Mouse (Mus musculus): ENCODE data around the gene Slc37a4. TPM values are rescaled to one million over a fixed set of nuclear protein-coding genes. Genes with fewer than 3 reads are reported as not detected.
"Not testable (repeated sequence)": the region's sequence is repeated elsewhere in the genome, so short reads cannot be mapped to it uniquely, and the experiment has no call there.

Gene Slc37a4
- polyA plus RNA-seq, 1 experiment: 19.2 TPM

- Histone ChIP-seq H3K4me1 (ENCODE audit: control insufficient read depth, insufficient read depth, insufficient read length, low read length) (no peaks in the 10 kb centered on the region), H3K4me3 (ENCODE audit: insufficient read depth, low read depth, low read length) (no peak overlapping the region), H3K27ac (replicated peaks; ENCODE audit: low read depth, low read length) (no peak overlapping the region)
Measured at GRCm38 (mm10) chr9:44410647-44411336, 14.1 kb downstream of the Slc37a4 start.

- Histone ChIP-seq H3K4me1 (ENCODE audit: control insufficient read depth, insufficient read depth, insufficient read length, low read length) (no peaks in the 10 kb centered on the region), H3K27ac (replicated peaks; ENCODE audit: low read depth, low read length) (no peak overlapping the region), H3K4me3 (ENCODE audit: insufficient read depth, low read depth, low read length) (no peak overlapping the region)
Measured at GRCm38 (mm10) chr9:44411601-44412130, 15.0 kb downstream of the Slc37a4 start.

DNA sequence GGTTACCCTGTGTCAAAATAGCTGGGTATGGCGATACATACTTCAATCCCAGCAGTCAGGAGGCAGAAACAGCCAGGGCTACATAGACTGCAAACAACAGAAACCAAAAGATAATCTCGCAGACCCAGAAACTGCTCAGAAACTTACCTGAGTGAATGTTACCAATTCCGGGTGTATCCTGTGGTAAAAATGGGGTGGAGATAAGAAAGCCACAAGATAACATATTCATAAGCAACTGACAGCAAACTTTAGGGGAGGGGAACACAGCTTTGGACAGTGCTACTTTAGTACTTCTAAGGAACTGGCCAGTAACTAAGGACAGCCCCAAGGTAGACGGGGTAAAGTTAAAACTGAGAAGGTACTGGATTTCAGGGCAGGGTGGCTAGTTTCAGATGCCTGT is 15.7 kb downstream of the Slc37a4 start:
- H3K4me1 ChIP-seq (ENCODE audit: control insufficient read depth, insufficient read depth, insufficient read length, low read length): no peaks in the 10 kb centered on the region
- H3K27ac ChIP-seq (replicated peaks; ENCODE audit: low read depth, low read length): no peak overlapping the region
- no peak overlapping the region for H3K4me3 ChIP-seq (ENCODE audit: insufficient read depth, low read depth, low read length)

DNA sequence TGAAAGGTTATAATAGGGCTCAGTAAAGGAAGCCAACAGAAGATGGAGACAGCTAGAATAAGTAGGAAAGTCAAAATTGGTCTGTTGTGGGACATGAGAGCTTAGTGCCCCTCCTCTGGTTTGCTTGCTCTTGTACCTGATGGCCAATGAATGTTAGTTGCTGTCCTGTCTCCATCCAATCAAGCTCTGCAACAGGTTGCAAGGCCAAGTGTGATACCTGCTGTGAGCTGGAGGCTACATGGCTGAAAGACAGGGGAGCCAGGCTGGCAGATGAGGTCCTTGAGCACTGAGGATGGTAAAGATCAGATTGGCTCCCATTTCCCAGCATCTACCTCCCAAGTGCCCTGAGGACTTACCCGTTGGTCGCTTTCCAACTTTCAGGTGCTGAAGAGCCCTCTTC is 16.1 kb downstream of the Slc37a4 start:
- no peak overlapping the region for H3K27ac ChIP-seq (replicated peaks; ENCODE audit: low read depth, low read length)
- H3K4me3 ChIP-seq (ENCODE audit: insufficient read depth, low read depth, low read length): no peak overlapping the region
- H3K4me1 ChIP-seq (ENCODE audit: control insufficient read depth, insufficient read depth, insufficient read length, low read length): no peaks in the 10 kb centered on the region

DNA sequence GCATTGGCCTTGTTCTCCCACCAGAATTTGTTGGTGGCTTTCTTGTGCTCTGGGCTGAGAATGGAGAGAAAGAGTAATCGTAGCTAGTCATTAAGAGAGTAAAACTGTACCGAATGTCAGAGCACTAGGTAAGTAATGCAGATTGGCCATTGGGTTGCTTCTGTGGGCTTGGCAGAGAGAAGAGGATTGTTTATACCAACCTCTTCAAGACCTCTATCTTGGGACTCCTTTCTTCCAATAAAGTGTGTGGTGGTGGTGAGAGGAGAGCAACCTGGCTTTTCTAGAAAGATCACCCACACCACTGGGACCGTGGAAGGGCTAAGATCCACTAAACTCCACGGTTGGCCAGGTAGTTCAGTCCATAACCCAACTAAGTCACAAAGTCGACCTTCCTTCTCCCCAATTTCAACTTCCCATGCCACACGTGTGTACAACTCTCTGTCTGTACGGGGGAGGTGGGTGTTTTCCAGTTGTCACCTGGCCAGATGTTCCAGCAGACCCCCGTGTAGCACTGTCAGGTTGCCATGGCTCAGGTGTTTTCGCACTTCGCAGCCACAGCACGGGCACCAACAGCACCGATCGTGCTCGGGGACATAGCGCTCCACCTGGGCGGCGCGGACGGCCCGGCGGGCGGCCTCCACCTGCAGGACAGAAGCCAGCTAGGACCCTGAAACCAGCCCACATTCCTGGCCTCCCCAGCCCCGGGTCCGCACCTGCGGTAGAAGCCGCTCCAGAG is 20.7 kb downstream of the Slc37a4 start:
- Histone ChIP-seq H3K4me3 (ENCODE audit: insufficient read depth, low read depth, low read length) (peak overlapping the region; percentile 84), H3K4me1 (ENCODE audit: control insufficient read depth, insufficient read depth, insufficient read length, low read length) (no peaks in the 10 kb centered on the region), H3K27ac (replicated peaks; ENCODE audit: low read depth, low read length) (peak overlapping the region; percentile 18; the same call in 1 of the 2 replicates)

DNA sequence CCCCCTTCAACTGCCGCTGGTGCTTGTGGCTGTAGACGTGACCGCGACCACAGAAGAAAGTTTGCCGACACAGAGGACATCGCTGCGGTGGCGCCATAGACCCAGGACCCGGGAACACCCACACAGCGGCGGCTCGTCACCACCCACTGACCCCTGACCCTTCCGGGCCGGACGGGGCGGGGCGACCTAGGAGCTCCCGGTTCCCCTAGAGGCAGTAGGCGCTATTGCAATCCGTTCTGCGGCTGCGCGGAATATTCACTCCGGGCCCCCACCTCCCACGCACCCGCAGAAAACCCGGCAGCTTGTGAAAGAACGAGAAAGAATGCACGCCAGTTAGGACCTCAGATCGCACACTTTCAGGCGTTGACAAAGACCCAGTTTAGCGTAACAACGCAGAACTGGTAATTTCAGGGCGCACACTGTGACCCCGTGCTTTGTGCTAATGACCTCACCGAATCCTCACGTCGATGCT is 21.3 kb downstream of the Slc37a4 start:
- no peaks in the 10 kb centered on the region for H3K4me1 ChIP-seq (ENCODE audit: control insufficient read depth, insufficient read depth, insufficient read length, low read length)
- H3K27ac ChIP-seq (replicated peaks; ENCODE audit: low read depth, low read length): peak overlapping the region; percentile 85
- peak overlapping the region; percentile 84 for H3K4me3 ChIP-seq (ENCODE audit: insufficient read depth, low read depth, low read length)

DNA sequence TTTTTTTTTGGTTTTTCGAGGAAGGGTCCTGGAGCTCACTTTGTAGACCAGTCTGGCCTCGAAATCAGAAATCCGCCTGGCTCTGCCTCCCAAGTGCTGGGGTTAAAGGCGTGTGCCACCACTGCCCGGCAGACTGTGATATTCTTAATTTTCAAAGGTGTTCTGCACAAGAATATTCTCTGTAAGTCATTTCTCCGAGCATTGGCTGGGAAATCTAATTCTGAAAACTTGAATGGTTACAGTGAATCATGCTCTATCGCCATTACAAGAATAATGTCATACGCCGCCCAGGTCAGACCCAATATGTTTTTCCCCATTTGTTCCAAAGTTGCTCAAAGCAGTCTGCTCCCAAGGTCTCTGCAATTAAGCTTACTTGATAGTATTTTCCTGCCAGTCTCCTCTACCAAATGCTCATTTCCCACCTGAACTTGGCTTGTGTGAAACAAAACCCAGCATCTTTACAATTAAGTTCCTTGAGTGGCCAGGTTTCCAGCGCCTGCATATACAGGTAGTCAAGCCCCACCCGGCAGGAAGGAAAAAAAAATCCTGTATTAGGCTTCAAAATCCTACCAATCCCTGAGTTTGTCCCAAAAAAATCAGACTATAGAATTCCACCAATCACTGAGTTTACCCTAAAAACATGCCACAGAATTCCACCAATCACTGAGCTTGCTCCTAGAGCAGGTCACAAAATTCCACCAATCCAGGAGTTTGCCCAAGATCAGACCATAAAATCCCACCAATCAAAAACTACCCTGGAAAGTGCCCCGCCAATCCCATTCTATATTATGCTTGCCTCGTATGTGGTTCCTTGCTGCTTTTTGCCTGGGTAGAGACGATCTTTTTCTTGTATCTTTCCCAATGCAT is 22.1 kb downstream of the Slc37a4 start, which contains the start of gene Ccdc84:
Ccdc84 (minus strand) TSS at position 51 of the 867 bp plus-strand sequence.
- Histone ChIP-seq H3K4me3 (ENCODE audit: insufficient read depth, low read depth, low read length) (peak within 1 kb of the TSS; percentile 84), H3K4me1 (ENCODE audit: control insufficient read depth, insufficient read depth, insufficient read length, low read length) (no peaks in the 10 kb centered on the region), H3K27ac (replicated peaks; ENCODE audit: low read depth, low read length) (peak within 1 kb of the TSS; percentile 85)

- H3K4me3 ChIP-seq (ENCODE audit: insufficient read depth, low read depth, low read length); H3K4me1 ChIP-seq (ENCODE audit: control insufficient read depth, insufficient read depth, insufficient read length, low read length); H3K27ac ChIP-seq (replicated peaks; ENCODE audit: low read depth, low read length): not testable (repeated sequence)
Measured at GRCm38 (mm10) chr9:44419730-44420129, 23.1 kb downstream of the Slc37a4 start.

- no peak overlapping the region for H3K4me3 ChIP-seq (ENCODE audit: insufficient read depth, low read depth, low read length)
- H3K27ac ChIP-seq (replicated peaks; ENCODE audit: low read depth, low read length): no peak overlapping the region
- no peaks in the 10 kb centered on the region for H3K4me1 ChIP-seq (ENCODE audit: control insufficient read depth, insufficient read depth, insufficient read length, low read length)
Measured at GRCm38 (mm10) chr9:44420280-44420898, 23.7 kb downstream of the Slc37a4 start.

GRCm38 (mm10) chr9:44423576-44423975 is 26.9 kb downstream of the Slc37a4 start:
- H3K4me1 ChIP-seq (ENCODE audit: control insufficient read depth, insufficient read depth, insufficient read length, low read length): no peaks in the 10 kb centered on the region
- no peak overlapping the region for H3K4me3 ChIP-seq (ENCODE audit: insufficient read depth, low read depth, low read length)
- no peak overlapping the region for H3K27ac ChIP-seq (replicated peaks; ENCODE audit: low read depth, low read length)

- H3K4me1 ChIP-seq (ENCODE audit: control insufficient read depth, insufficient read depth, insufficient read length, low read length): no peaks in the 10 kb centered on the region
- H3K4me3 ChIP-seq (ENCODE audit: insufficient read depth, low read depth, low read length): no peak overlapping the region
- H3K27ac ChIP-seq (replicated peaks; ENCODE audit: low read depth, low read length): no peak overlapping the region
Measured at GRCm38 (mm10) chr9:44432577-44433185, 36.0 kb downstream of the Slc37a4 start.

DNA sequence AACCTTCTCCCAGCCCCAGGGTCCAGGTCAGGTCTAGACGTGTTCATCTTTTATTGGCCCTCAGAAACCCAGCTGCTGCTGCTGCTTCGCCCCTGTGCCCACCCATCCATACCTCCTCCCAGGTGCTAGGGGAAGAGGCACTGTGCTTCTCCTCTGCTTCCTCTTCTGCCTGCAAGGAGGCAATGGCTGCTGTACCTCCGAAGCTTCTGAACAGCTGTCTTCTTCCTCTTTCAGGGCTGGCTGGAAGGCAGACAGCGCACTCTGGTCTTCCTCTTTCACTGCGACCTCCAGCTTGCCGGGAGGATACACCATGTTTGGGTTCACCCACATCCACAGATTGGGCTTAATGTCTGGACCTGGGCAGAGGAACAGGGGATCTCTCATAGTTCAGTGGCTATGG is 39.1 kb downstream of the Slc37a4 start:
- H3K27ac ChIP-seq (replicated peaks; ENCODE audit: low read depth, low read length): no peak overlapping the region
- no peak overlapping the region for H3K4me3 ChIP-seq (ENCODE audit: insufficient read depth, low read depth, low read length)
- H3K4me1 ChIP-seq (ENCODE audit: control insufficient read depth, insufficient read depth, insufficient read length, low read length): no peaks in the 10 kb centered on the region

DNA sequence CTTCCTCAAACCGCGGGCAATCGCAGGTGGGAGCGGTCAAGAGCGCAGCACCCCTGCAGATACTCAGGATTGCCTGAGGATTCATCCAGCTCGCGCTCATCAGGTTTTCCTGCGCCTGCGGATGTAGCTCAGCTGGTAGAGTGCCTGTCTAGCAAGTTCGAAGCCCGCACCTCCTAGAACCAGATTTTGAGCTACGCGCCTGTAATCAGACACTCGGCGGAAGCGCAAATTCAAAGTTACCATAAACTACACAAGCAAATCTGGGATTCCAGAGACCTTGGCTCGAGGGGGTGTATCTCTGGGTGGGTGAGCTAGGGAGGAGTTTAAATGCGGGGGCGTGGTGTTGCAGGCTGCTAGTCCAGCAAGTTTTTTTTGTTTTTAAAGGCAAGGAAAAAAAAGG is 44.3 kb downstream of the Slc37a4 start, which contains the start of gene Foxr1:
Foxr1 (minus strand) TSS at position 176 of the 400 bp plus-strand sequence.
- Histone ChIP-seq H3K4me1 (ENCODE audit: control insufficient read depth, insufficient read depth, insufficient read length, low read length) (no peaks in the 10 kb centered on the region), H3K27ac (replicated peaks; ENCODE audit: low read depth, low read length) (no peak within 1 kb of the TSS), H3K4me3 (ENCODE audit: insufficient read depth, low read depth, low read length) (no peak within 1 kb of the TSS)

- not testable (repeated sequence) for H3K27ac ChIP-seq (replicated peaks; ENCODE audit: low read depth, low read length); H3K4me1 ChIP-seq (ENCODE audit: control insufficient read depth, insufficient read depth, insufficient read length, low read length); H3K4me3 ChIP-seq (ENCODE audit: insufficient read depth, low read depth, low read length)
Measured at GRCm38 (mm10) chr9:44444402-44445025, 47.9 kb downstream of the Slc37a4 start.

Data from brown adipose tissue, adult 24 weeks (tissue).